Mouse (Mus musculus): ENCODE results near the gene Ythdf2.
"Not testable (repeated sequence)": the region's sequence is repeated elsewhere in the genome, so short reads cannot be mapped to it uniquely, and the experiment has no call there.

Ythdf2 gene

GRCm38 (mm10) chr4:132211953-132212734 is at the start of gene Ythdf2:
TSS of gene Ythdf2 (minus strand) at chr4:132212303.
- peak; percentile 92 for DNase-seq (ENCODE audit: low spot score)

GRCm38 (mm10) chr4:132260404-132261379 is 48.6 kb upstream of the Ythdf2 start:
- DNase-seq (ENCODE audit: low spot score) = no peak

- no peak for DNase-seq (ENCODE audit: low spot score)
Measured at GRCm38 (mm10) chr4:132259248-132259647, 47.1 kb upstream of the Ythdf2 start.

- no peak for DNase-seq (ENCODE audit: low spot score)
Measured at GRCm38 (mm10) chr4:132256384-132256783, 44.3 kb upstream of the Ythdf2 start.

- no peak for DNase-seq (ENCODE audit: low spot score)
Measured at GRCm38 (mm10) chr4:132254986-132255385, 42.9 kb upstream of the Ythdf2 start.

- DNase-seq (ENCODE audit: low spot score) = no peak
Measured at GRCm38 (mm10) chr4:132253622-132254021, 41.5 kb upstream of the Ythdf2 start.

- DNase-seq (ENCODE audit: low spot score) = no peak
Measured at GRCm38 (mm10) chr4:132253128-132253527, 41.0 kb upstream of the Ythdf2 start.

GRCm38 (mm10) chr4:132251596-132251995 is 39.5 kb upstream of the Ythdf2 start:
- no peak for DNase-seq (ENCODE audit: low spot score)

- DNase-seq (ENCODE audit: low spot score) = no peak
Measured at GRCm38 (mm10) chr4:132247451-132247997, 35.4 kb upstream of the Ythdf2 start.

GRCm38 (mm10) chr4:132245643-132246042 is 33.5 kb upstream of the Ythdf2 start:
- no peak for DNase-seq (ENCODE audit: low spot score)

GRCm38 (mm10) chr4:132241208-132241607 is 29.1 kb upstream of the Ythdf2 start:
- no peak for DNase-seq (ENCODE audit: low spot score)

- no peak for DNase-seq (ENCODE audit: low spot score)
Measured at GRCm38 (mm10) chr4:132240367-132240766, 28.3 kb upstream of the Ythdf2 start.

- DNase-seq (ENCODE audit: low spot score) = no peak
Measured at GRCm38 (mm10) chr4:132238356-132238755, 26.3 kb upstream of the Ythdf2 start.

GRCm38 (mm10) chr4:132234710-132235109 is 22.6 kb upstream of the Ythdf2 start:
- DNase-seq (ENCODE audit: low spot score) = no peak

GRCm38 (mm10) chr4:132230422-132230821 is 18.3 kb upstream of the Ythdf2 start:
- DNase-seq (ENCODE audit: low spot score) = no peak

- DNase-seq (ENCODE audit: low spot score) = not testable (repeated sequence)
Measured at GRCm38 (mm10) chr4:132222001-132222400, 9.9 kb upstream of the Ythdf2 start.

- not testable (repeated sequence) for DNase-seq (ENCODE audit: low spot score)
Measured at GRCm38 (mm10) chr4:132218439-132218838, 6.3 kb upstream of the Ythdf2 start.

GRCm38 (mm10) chr4:132217781-132218180 is 5.7 kb upstream of the Ythdf2 start:
- no peak for DNase-seq (ENCODE audit: low spot score)

- DNase-seq (ENCODE audit: low spot score) = no peak
Measured at GRCm38 (mm10) chr4:132216602-132217001, 4.5 kb upstream of the Ythdf2 start.

GRCm38 (mm10) chr4:132214847-132215246 is 2.7 kb upstream of the Ythdf2 start:
- DNase-seq (ENCODE audit: low spot score) = no peak

- DNase-seq (ENCODE audit: low spot score) = no peak
Measured at GRCm38 (mm10) chr4:132211091-132211942, 786 bp downstream of the Ythdf2 start.

GRCm38 (mm10) chr4:132210325-132210724 is 1.8 kb downstream of the Ythdf2 start:
- DNase-seq (ENCODE audit: low spot score) = no peak
